Mouse (Mus musculus) stomach, embryonic 15.5 days (tissue): Measurements from ENCODE around the gene Nxph1. TPM values are rescaled to one million over a fixed set of nuclear protein-coding genes. Genes with fewer than 3 reads are reported as not detected.

ENCODE experiments used
- ATAC-seq: fragments of 200-750 bp; cut with Nextera tagmentation; 2 replicates; pipeline ENCODE4 v1.8.0; 2017; ENCODE audit warnings: low read depth, moderate number of reproducible peaks, moderate TSS enrichment; ENCODE audit not compliant: insufficient read depth, low FRiP score
- H3K27ac ChIP-seq: fragments of 300-500 bp; sonication (generic); 2 replicates; pipeline ENCODE4 v1.5.1; 2015; ENCODE audit warnings: mild to moderate bottlenecking, inconsistent platforms
- H3K27me3 ChIP-seq: fragments of 300-500 bp; sonication (generic); replicated peaks from 2 replicates; pipeline ENCODE4 v1.6.1; 2015; ENCODE audit warnings: inconsistent platforms
- H3K36me3 ChIP-seq: fragments of 300-500 bp; sonication (generic); 2 replicates; pipeline ENCODE4 v1.6.1; 2015; ENCODE audit warnings: inconsistent platforms
- H3K4me1 ChIP-seq: fragments of 300-500 bp; sonication (generic); 2 replicates; pipeline ENCODE4 v1.6.1; 2015; ENCODE audit warnings: inconsistent platforms
- H3K4me2 ChIP-seq: fragments of 300-500 bp; sonication (generic); 2 replicates; pipeline ENCODE4 v1.6.1; 2015; ENCODE audit warnings: mild to moderate bottlenecking, inconsistent platforms
- H3K4me3 ChIP-seq: fragments of 300-500 bp; sonication (generic); replicated peaks from 2 replicates; pipeline ENCODE4 v1.5.1; 2015; ENCODE audit warnings: inconsistent platforms
- H3K9ac ChIP-seq: fragments of 300-500 bp; sonication (generic); 2 replicates; pipeline ENCODE4 v1.6.1; 2015; ENCODE audit warnings: inconsistent platforms
- H3K9me3 ChIP-seq: fragments of 300-500 bp; sonication (generic); 2 replicates; pipeline ENCODE4 v1.6.1; 2016; ENCODE audit warnings: inconsistent platforms
- WGBS: fragments of 180-500 bp; shearing (Covaris S2); methylation state at CpG from one replicate; pipeline ENCODE4 v1.1.7; 2015; 5-methylcytosine and 5-hydroxymethylcytosine counted together
- polyA plus RNA-seq: library from polyadenylated mRNA; unstranded; fragments of >200 nt; fragmentation: Nextera tagmentation; extraction: Ambion mirVana; gene quantifications from 2 replicates; pipeline ENCODE4 v1.2.1, GENCODE M21; 2015

Nxph1 gene
- polyA plus RNA-seq, 1 experiment from 2014 or later: 0.63 TPM

GRCm38 (mm10) chr6:9069913-9070312 is 121.7 kb downstream of the Nxph1 start:
- Histone ChIP-seq H3K27ac (no peak overlapping the region), H3K4me2 (no peak overlapping the region), H3K9me3 (no peaks in the 10 kb centered on the region), H3K9ac (no peak overlapping the region), H3K36me3 (no peaks in the 10 kb centered on the region), H3K4me3 (no peak overlapping the region), H3K27me3 (no peaks in the 10 kb centered on the region), H3K4me1 (no peaks in the 10 kb centered on the region)
- 48% methylated on average over 7 of the region's 7 CpGs for WGBS
- ATAC-seq: no peak

- Histone ChIP-seq H3K9ac (no peak overlapping the region), H3K27me3 (no peaks in the 10 kb centered on the region), H3K36me3 (no peaks in the 10 kb centered on the region), H3K27ac (no peak overlapping the region), H3K9me3 (no peaks in the 10 kb centered on the region), H3K4me1 (no peaks in the 10 kb centered on the region), H3K4me2 (no peak overlapping the region), H3K4me3 (no peak overlapping the region)
- 46% methylated on average over 2 of the region's 2 CpGs for WGBS
- ATAC-seq: no peak
These were observed 128.2 kb downstream of the Nxph1 start for GRCm38 (mm10) chr6:9076463-9076862.

- no peak for ATAC-seq
- Histone ChIP-seq H3K4me2 (no peak overlapping the region), H3K27ac (no peak overlapping the region), H3K36me3 (no peaks in the 10 kb centered on the region), H3K4me1 (no peaks in the 10 kb centered on the region), H3K4me3 (no peak overlapping the region), H3K9me3 (no peaks in the 10 kb centered on the region), H3K9ac (no peak overlapping the region), H3K27me3 (no peaks in the 10 kb centered on the region)
- 57% methylated on average over 4 of the region's 4 CpGs for WGBS
These were observed 129.8 kb downstream of the Nxph1 start for GRCm38 (mm10) chr6:9077793-9078689.

- Histone ChIP-seq H3K27ac (no peak overlapping the region), H3K4me1 (no peaks in the 10 kb centered on the region), H3K9me3 (no peaks in the 10 kb centered on the region), H3K4me3 (no peak overlapping the region), H3K9ac (no peak overlapping the region), H3K36me3 (no peaks in the 10 kb centered on the region), H3K27me3 (no peaks in the 10 kb centered on the region), H3K4me2 (no peak overlapping the region)
- no peak for ATAC-seq
- WGBS: 81% methylated on average over 3 of the region's 3 CpGs
These were observed 135.6 kb downstream of the Nxph1 start for GRCm38 (mm10) chr6:9083851-9084250.

GRCm38 (mm10) chr6:9097345-9097744 is 149.1 kb downstream of the Nxph1 start:
- Histone ChIP-seq H3K4me1 (no peaks in the 10 kb centered on the region), H3K9ac (no peak overlapping the region), H3K27me3 (no peaks in the 10 kb centered on the region), H3K9me3 (no peaks in the 10 kb centered on the region), H3K4me3 (no peak overlapping the region), H3K27ac (no peak overlapping the region), H3K36me3 (no peaks in the 10 kb centered on the region), H3K4me2 (no peak overlapping the region)
- ATAC-seq: no peak
- WGBS: 73% methylated on average over 2 of the region's 2 CpGs

GRCm38 (mm10) chr6:9107366-9107765 is 159.1 kb downstream of the Nxph1 start:
- Histone ChIP-seq H3K4me2 (no peak overlapping the region), H3K27ac (no peak overlapping the region), H3K27me3 (no peaks in the 10 kb centered on the region), H3K36me3 (no peaks in the 10 kb centered on the region), H3K9me3 (no peaks in the 10 kb centered on the region), H3K4me3 (no peak overlapping the region), H3K4me1 (no peaks in the 10 kb centered on the region), H3K9ac (no peak overlapping the region)
- ATAC-seq: no peak

- Histone ChIP-seq H3K27ac (no peak overlapping the region), H3K9ac (no peak overlapping the region), H3K4me2 (no peak overlapping the region), H3K9me3 (no peaks in the 10 kb centered on the region), H3K4me1 (no peaks in the 10 kb centered on the region), H3K27me3 (no peaks in the 10 kb centered on the region), H3K4me3 (no peak overlapping the region), H3K36me3 (no peaks in the 10 kb centered on the region)
- no peak for ATAC-seq
- 67% methylated on average over 2 of the region's 2 CpGs for WGBS
These were observed 170.9 kb downstream of the Nxph1 start for GRCm38 (mm10) chr6:9119136-9119535.

GRCm38 (mm10) chr6:9124321-9124914 is 176.2 kb downstream of the Nxph1 start:
- no peak overlapping the region for H3K4me2 ChIP-seq
- no peaks in the 10 kb centered on the region for H3K36me3 ChIP-seq
- no peaks in the 10 kb centered on the region for H3K4me1 ChIP-seq
- no peak overlapping the region for H3K4me3 ChIP-seq
- no peaks in the 10 kb centered on the region for H3K9me3 ChIP-seq
- no peak overlapping the region for H3K27ac ChIP-seq
- WGBS: 90% methylated on average over 12 of the region's 12 CpGs
- no peak overlapping the region for H3K9ac ChIP-seq
- H3K27me3 ChIP-seq: no peaks in the 10 kb centered on the region
- ATAC-seq: no peak

GRCm38 (mm10) chr6:9133589-9134279 is 185.5 kb downstream of the Nxph1 start:
- H3K4me1 ChIP-seq: no peaks in the 10 kb centered on the region
- no peak for ATAC-seq
- no peaks in the 10 kb centered on the region for H3K9me3 ChIP-seq
- H3K27ac ChIP-seq: no peak overlapping the region
- no peaks in the 10 kb centered on the region for H3K27me3 ChIP-seq
- H3K36me3 ChIP-seq: no peaks in the 10 kb centered on the region
- no peak overlapping the region for H3K4me3 ChIP-seq
- no peak overlapping the region for H3K9ac ChIP-seq
- no peak overlapping the region for H3K4me2 ChIP-seq
- 79% methylated on average over 3 of the region's 3 CpGs for WGBS

GRCm38 (mm10) chr6:9147966-9148365 is 199.7 kb downstream of the Nxph1 start:
- Histone ChIP-seq H3K4me1 (no peaks in the 10 kb centered on the region), H3K9ac (no peak overlapping the region), H3K4me3 (no peak overlapping the region), H3K27me3 (no peaks in the 10 kb centered on the region), H3K27ac (no peak overlapping the region), H3K9me3 (no peaks in the 10 kb centered on the region), H3K4me2 (no peak overlapping the region), H3K36me3 (no peaks in the 10 kb centered on the region)
- ATAC-seq: no peak

- H3K27me3 ChIP-seq: no peaks in the 10 kb centered on the region
- no peaks in the 10 kb centered on the region for H3K4me1 ChIP-seq
- ATAC-seq: no peak
- H3K4me3 ChIP-seq: no peak overlapping the region
- no peaks in the 10 kb centered on the region for H3K36me3 ChIP-seq
- H3K9ac ChIP-seq: no peak overlapping the region
- no peak overlapping the region for H3K4me2 ChIP-seq
- 36% methylated on average over 1 of the region's 1 CpGs for WGBS
- H3K9me3 ChIP-seq: no peaks in the 10 kb centered on the region
- H3K27ac ChIP-seq: no peak overlapping the region
These were observed 201.6 kb downstream of the Nxph1 start for GRCm38 (mm10) chr6:9149791-9150190.

- Histone ChIP-seq H3K4me2 (no peak overlapping the region), H3K27ac (no peak overlapping the region), H3K9me3 (no peaks in the 10 kb centered on the region), H3K9ac (no peak overlapping the region), H3K4me3 (no peak overlapping the region), H3K4me1 (no peaks in the 10 kb centered on the region), H3K36me3 (no peaks in the 10 kb centered on the region), H3K27me3 (no peaks in the 10 kb centered on the region)
- no peak for ATAC-seq
- 67% methylated on average over 2 of the region's 2 CpGs for WGBS
These were observed 211.0 kb downstream of the Nxph1 start for GRCm38 (mm10) chr6:9159191-9159590.
